ENCODE assay signal across 8 mouse cellular contexts in the genomic region with DNA sequence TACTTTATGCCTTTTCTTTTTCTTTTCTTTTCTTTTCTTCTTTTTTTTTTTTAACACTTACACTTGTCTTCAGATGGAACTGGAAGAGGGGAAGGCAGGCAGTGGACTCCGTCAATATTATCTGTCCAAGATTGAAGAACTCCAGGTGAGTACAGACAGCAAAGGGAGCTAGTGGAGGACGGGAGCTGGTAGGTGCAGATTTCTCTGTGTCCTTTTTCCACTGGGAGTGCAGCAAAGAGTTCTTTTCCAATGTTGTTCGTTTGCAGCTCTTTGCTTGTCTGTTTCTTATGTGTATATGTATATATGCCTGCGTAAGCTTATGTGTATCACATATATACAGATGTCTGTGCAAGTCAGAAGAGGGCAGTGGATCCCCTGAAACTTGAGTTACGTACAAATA. TPM values are rescaled to one million over a fixed set of nuclear protein-coding genes. Genes with fewer than 3 reads are reported as not detected.
A peak's percentile ranks its signal among the peaks of the same experiment; 100 is the strongest.
DNase-seq lines count a peak whose midpoint lies in the region; ATAC-seq and TF ChIP-seq lines count a peak whose summit lies in the region.

No protein-coding gene starts in this region.

- H3K4me2 ChIP-seq in hindbrain, embryonic 13.5 days: peak overlapping the region; percentile 99
- H3K4me2 ChIP-seq in liver, embryonic 13.5 days: peak overlapping the region; percentile 95
- peak overlapping the region; percentile 94 for H3K4me2 ChIP-seq in stomach, embryonic 14.5 days (replicated peaks; ENCODE audit: low read depth, low read length)

- no peak for TF ChIP-seq POLR2A in bone marrow macrophage, adult 2 months (IDR thresholded peaks at IDR 0.05; ENCODE audit: borderline replicate concordance, low read depth, low read length)

- no peak overlapping the region for H3K27ac ChIP-seq in bone marrow macrophage, adult 2 months (ENCODE audit: insufficient read depth, low read depth, low read length)
- H3K27ac ChIP-seq in hindbrain, embryonic 13.5 days: no peak overlapping the region
- H3K27ac ChIP-seq in liver, embryonic 13.5 days: peak overlapping the region; percentile 78
- H3K27ac ChIP-seq in stomach, embryonic 14.5 days (ENCODE audit: low read length): no peak overlapping the region; the same call in 1 of the 2 replicates

- peak; percentile 63 for DNase-seq in cerebellum, adult 9-11 months
- no peak for DNase-seq in liver, embryonic 13.5 days
- DNase-seq in frontal cortex, postnatal 10 days (ENCODE audit: low spot score in 2 of 2): no peak

- H3K27me3 ChIP-seq in hindbrain, embryonic 13.5 days: no peaks in the 10 kb centered on the region
- H3K27me3 ChIP-seq in liver, embryonic 13.5 days: no peaks in the 10 kb centered on the region
- no peaks in the 10 kb centered on the region for H3K27me3 ChIP-seq in stomach, embryonic 14.5 days (ENCODE audit: control insufficient read depth, insufficient read depth, low read length)

- 68% methylated on average over 5 of the region's 5 CpGs for WGBS in hindbrain, embryonic 13.5 days
- WGBS in liver, embryonic 13.5 days (ENCODE audit: insufficient replicate concordance): 48% methylated on average over 5 of the region's 5 CpGs
- 55% methylated on average over 5 of the region's 5 CpGs for WGBS in stomach, embryonic 14.5 days

- H3K9me3 ChIP-seq in hindbrain, embryonic 13.5 days: no peaks in the 10 kb centered on the region
- no peaks in the 10 kb centered on the region for H3K9me3 ChIP-seq in liver, embryonic 13.5 days (replicated peaks)
- H3K9me3 ChIP-seq in stomach, embryonic 14.5 days (ENCODE audit: control insufficient read depth, low read depth, low read length): no peaks in the 10 kb centered on the region

- no peak for TF ChIP-seq CTCF in bone marrow macrophage, adult 2 months (IDR thresholded peaks at IDR 0.05; ENCODE audit: low read depth, low read length)

- peaks cover 50% of the 10 kb centered on the region for H3K36me3 ChIP-seq in hindbrain, embryonic 13.5 days
- H3K36me3 ChIP-seq in liver, embryonic 13.5 days: peaks cover 66% of the 10 kb centered on the region
- H3K36me3 ChIP-seq in stomach, embryonic 14.5 days (ENCODE audit: control insufficient read depth, insufficient read depth, low read length): peaks cover 39% of the 10 kb centered on the region

- H3K4me1 ChIP-seq in bone marrow macrophage, adult 2 months (ENCODE audit: control insufficient read depth, insufficient read depth, low read length): peaks cover 13% of the 10 kb centered on the region
- peaks cover 29% of the 10 kb centered on the region for H3K4me1 ChIP-seq in hindbrain, embryonic 13.5 days (replicated peaks)
- peaks cover 39% of the 10 kb centered on the region for H3K4me1 ChIP-seq in liver, embryonic 13.5 days (replicated peaks)
- peaks cover 17% of the 10 kb centered on the region for H3K4me1 ChIP-seq in stomach, embryonic 14.5 days (ENCODE audit: control insufficient read depth, insufficient read depth, low read length)

- peak overlapping the region; percentile 96 for H3K4me3 ChIP-seq in bone marrow macrophage, adult 2 months (ENCODE audit: insufficient read depth, low read length)
- H3K4me3 ChIP-seq in hindbrain, embryonic 13.5 days: peak overlapping the region; percentile 84
- peak overlapping the region; percentile 79 for H3K4me3 ChIP-seq in liver, embryonic 13.5 days (replicated peaks)
- H3K4me3 ChIP-seq in stomach, embryonic 14.5 days (ENCODE audit: low read depth, low read length): peak overlapping the region; percentile 77

- peak overlapping the region; percentile 88 for H3K9ac ChIP-seq in hindbrain, embryonic 13.5 days
- peak overlapping the region; percentile 78 for H3K9ac ChIP-seq in liver, embryonic 13.5 days
- H3K9ac ChIP-seq in stomach, embryonic 14.5 days (replicated peaks; ENCODE audit: low read depth, low read length): peak overlapping the region; percentile 73; the same call in 1 of the 2 replicates

- no peak for ATAC-seq in cerebellum, adult (ENCODE audit: insufficient number of reproducible peaks, low FRiP score, low TSS enrichment)
- no peak for ATAC-seq in hindbrain, embryonic 13.5 days (ENCODE audit: low FRiP score)
- ATAC-seq in liver, embryonic 13.5 days (ENCODE audit: low read depth): no peak
- no peak for ATAC-seq in stomach, embryonic 14.5 days (ENCODE audit: insufficient number of reproducible peaks, insufficient read depth, low FRiP score, low read depth)
- ATAC-seq in activated CD4-positive, CD25-positive, alpha-beta regulatory T cell, adult 4 months: no peak

RNA-seq across cellular contexts. Expression of gene Psmc5, which starts 0.8 kb away (rescaled TPM):
- 76.9 and 78.8 TPM in 2 replicates for polyA plus RNA-seq in bone marrow macrophage, adult 2 months (2012; ENCODE audit: insufficient read depth, insufficient read length, missing spikeins)
- 339 and 341 TPM in 2 replicates for polyA plus RNA-seq in hindbrain, embryonic 13.5 days (2015; fragmentation: Nextera tagmentation; extraction: Ambion mirVana)
- 204 and 210 TPM in 2 replicates for polyA plus RNA-seq in liver, embryonic 13.5 days (2015; fragmentation: Nextera tagmentation; extraction: Ambion mirVana)
- 241 and 254 TPM in 2 replicates for polyA plus RNA-seq in stomach, embryonic 14.5 days (2014; fragmentation: Nextera tagmentation; extraction: Ambion mirVana)
- 100 to 1,000 TPM; 140 to 180 TPM for polyA plus RNA-seq in activated CD4-positive, CD25-positive, alpha-beta regulatory T cell, adult 4 months (2017; shearing (Covaris generic))

RNA-seq across cellular contexts. Expression of gene Ftsj3, which starts 0.9 kb away (rescaled TPM):
- polyA plus RNA-seq in bone marrow macrophage, adult 2 months (2012; ENCODE audit: insufficient read depth, insufficient read length, missing spikeins): 17.7 and 21.7 TPM in 2 replicates
- polyA plus RNA-seq in hindbrain, embryonic 13.5 days (2015; fragmentation: Nextera tagmentation; extraction: Ambion mirVana): 37.4 and 38.3 TPM in 2 replicates
- polyA plus RNA-seq in liver, embryonic 13.5 days (2015; fragmentation: Nextera tagmentation; extraction: Ambion mirVana): 55.4 and 66.0 TPM in 2 replicates
- 50.2 and 54.3 TPM in 2 replicates for polyA plus RNA-seq in stomach, embryonic 14.5 days (2014; fragmentation: Nextera tagmentation; extraction: Ambion mirVana)
- 10 to 100 TPM; 43.4 to 53.4 TPM for polyA plus RNA-seq in activated CD4-positive, CD25-positive, alpha-beta regulatory T cell, adult 4 months (2017; shearing (Covaris generic))

RNA-seq across cellular contexts. Expression of gene Smarcd2, which starts 16.0 kb away (rescaled TPM):
- 89.5 and 89.8 TPM in 2 replicates for polyA plus RNA-seq in bone marrow macrophage, adult 2 months (2012; ENCODE audit: insufficient read depth, insufficient read length, missing spikeins)
- polyA plus RNA-seq in hindbrain, embryonic 13.5 days (2015; fragmentation: Nextera tagmentation; extraction: Ambion mirVana): 14.3 and 16.0 TPM in 2 replicates
- polyA plus RNA-seq in liver, embryonic 13.5 days (2015; fragmentation: Nextera tagmentation; extraction: Ambion mirVana): 27.8 and 29.2 TPM in 2 replicates
- polyA plus RNA-seq in stomach, embryonic 14.5 days (2014; fragmentation: Nextera tagmentation; extraction: Ambion mirVana): 82.8 and 86.2 TPM in 2 replicates
- 10 to 100 TPM; 17.6 to 23.2 TPM for polyA plus RNA-seq in activated CD4-positive, CD25-positive, alpha-beta regulatory T cell, adult 4 months (2017; shearing (Covaris generic))

RNA-seq across cellular contexts. Expression of gene Tcam1, which starts 19.7 kb away (rescaled TPM):
- polyA plus RNA-seq in bone marrow macrophage, adult 2 months (2012; ENCODE audit: insufficient read depth, insufficient read length, missing spikeins): not detected in 2 replicates
- 0.12 and 0.21 TPM in 2 replicates for polyA plus RNA-seq in hindbrain, embryonic 13.5 days (2015; fragmentation: Nextera tagmentation; extraction: Ambion mirVana)
- polyA plus RNA-seq in liver, embryonic 13.5 days (2015; fragmentation: Nextera tagmentation; extraction: Ambion mirVana): 0.27 and 0.39 TPM in 2 replicates
- 0.07 and 0.41 TPM in 2 replicates for polyA plus RNA-seq in stomach, embryonic 14.5 days (2014; fragmentation: Nextera tagmentation; extraction: Ambion mirVana)
- under 1 TPM; 0.12 to 0.43 TPM for polyA plus RNA-seq in activated CD4-positive, CD25-positive, alpha-beta regulatory T cell, adult 4 months (2017; shearing (Covaris generic))

RNA-seq across cellular contexts. Expression of gene Ddx42, which starts 40.0 kb away (rescaled TPM):
- 42.8 and 46.3 TPM in 2 replicates for polyA plus RNA-seq in bone marrow macrophage, adult 2 months (2012; ENCODE audit: insufficient read depth, insufficient read length, missing spikeins)
- 92.0 and 96.2 TPM in 2 replicates for polyA plus RNA-seq in hindbrain, embryonic 13.5 days (2015; fragmentation: Nextera tagmentation; extraction: Ambion mirVana)
- polyA plus RNA-seq in liver, embryonic 13.5 days (2015; fragmentation: Nextera tagmentation; extraction: Ambion mirVana): 26.8 and 31.6 TPM in 2 replicates
- 67.9 TPM in 2 replicates for polyA plus RNA-seq in stomach, embryonic 14.5 days (2014; fragmentation: Nextera tagmentation; extraction: Ambion mirVana)
- polyA plus RNA-seq in activated CD4-positive, CD25-positive, alpha-beta regulatory T cell, adult 4 months (2017; shearing (Covaris generic)): 10 to 100 TPM; 59.1 to 71.5 TPM
